Comparison of ENCODE assay signal across 13 mouse cellular contexts in genomic region chr14:13686716-13687115, GRCm38 (mm10). TPM values are rescaled to one million over a fixed set of nuclear protein-coding genes. Genes with fewer than 3 reads are reported as not detected.
"Had no signal": no experiment of that assay in that cellular context is flagged by ENCODE, and none has a peak within 500 bp of the region (broad histone marks: within the 10 kb centered on the region; RNA-seq: fewer than 3 reads in every experiment).

No protein-coding gene starts in this region.

- DNase-seq: kidney, adult 2 months; kidney, postnatal 25 days; liver; lung, adult 18-20 months; lung, postnatal 10 days; lung, postnatal 36 days; midbrain, embryonic 14.5 days; thymus, adult 18-20 months; thymus, postnatal 36 days had no signal

RNA-seq across cellular contexts. Expression of gene Sntn, which starts 16.0 kb away (rescaled TPM):
- total RNA-seq: left cerebral cortex, postnatal 14 days; megakaryocyte progenitor cell, adult 5-6 weeks; megakaryocyte-erythroid progenitor cell, adult 5-6 weeks; midbrain, postnatal 0 days had no signal
